Comparison of ENCODE assay signal across 8 mouse cellular contexts in the genomic region with DNA sequence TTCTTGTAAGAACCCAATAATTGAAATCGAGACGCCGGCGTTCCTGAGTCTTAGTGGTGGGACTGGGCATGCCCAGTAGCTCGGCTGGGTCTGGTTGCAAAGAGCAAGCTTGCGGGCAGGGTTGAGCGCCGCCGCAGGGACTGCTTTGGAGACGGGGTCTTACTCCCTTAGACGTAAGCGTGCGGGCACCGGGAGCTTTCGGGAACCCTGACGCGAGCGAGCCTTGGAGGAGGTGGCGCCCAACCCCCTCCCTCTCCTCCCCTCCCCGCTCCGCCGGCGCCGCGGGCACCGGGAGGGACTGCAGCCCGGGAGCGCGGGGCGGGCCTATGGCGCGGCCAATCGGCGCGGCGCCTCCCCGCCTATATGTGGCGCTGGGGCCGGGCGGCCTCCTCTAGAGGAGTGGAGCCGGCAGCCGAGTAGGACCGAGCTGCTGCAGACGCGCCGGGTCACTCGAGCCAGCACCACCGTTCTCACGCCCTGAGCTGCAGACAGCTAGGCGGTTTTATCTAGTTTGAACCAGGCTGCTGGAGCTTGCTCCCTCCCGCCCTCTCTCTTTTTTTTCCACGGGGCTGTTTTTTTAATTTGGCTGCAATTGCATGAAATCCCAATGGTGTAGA. TPM values are rescaled to one million over a fixed set of nuclear protein-coding genes. Genes with fewer than 3 reads are reported as not detected.
DNase-seq lines count a peak whose midpoint lies in the region; ATAC-seq and TF ChIP-seq lines count a peak whose summit lies in the region.

No protein-coding gene starts in this region.

- peak; percentile 87 to 89 for DNase-seq in B cell, adult 2 months
- DNase-seq in heart, adult 9 months (ENCODE audit: low spot score in 2 of 2): peak; percentile 94 to 97
- peak; percentile 96 for DNase-seq in kidney, adult 9 months
- DNase-seq in limb, embryonic 14.5 days (ENCODE audit: low spot score): peak; percentile 94
- peak; percentile 61 to 85 for DNase-seq in spleen, adult 2 months (ENCODE audit: low read depth in 1 of 2, low spot score in 2 of 2)

- H3K27ac ChIP-seq in bone marrow macrophage, adult 2 months (ENCODE audit: insufficient read depth, low read depth, low read length): no peak overlapping the region
- H3K27ac ChIP-seq in embryonic facial prominence, embryonic 15.5 days (replicated peaks): peak overlapping the region; percentile 99
- H3K27ac ChIP-seq in limb, embryonic 14.5 days (replicated peaks; ENCODE audit: low read depth, low read length): peak overlapping the region; percentile 99
- H3K27ac ChIP-seq in midbrain, embryonic 16.5 days (ENCODE audit: low read length): peak overlapping the region; percentile 100
- H3K27ac ChIP-seq in spleen, adult 2 months (ENCODE audit: insufficient read depth, low read length): peak overlapping the region; percentile 66

- no peaks in the 10 kb centered on the region for H3K27me3 ChIP-seq in embryonic facial prominence, embryonic 15.5 days
- H3K27me3 ChIP-seq in limb, embryonic 14.5 days (ENCODE audit: control insufficient read depth, insufficient read depth, low read length): no peaks in the 10 kb centered on the region
- no peaks in the 10 kb centered on the region for H3K27me3 ChIP-seq in midbrain, embryonic 16.5 days (ENCODE audit: control insufficient read depth, insufficient read depth, low read depth, low read length)
- no peaks in the 10 kb centered on the region for H3K27me3 ChIP-seq in spleen, adult 2 months (ENCODE audit: control insufficient read depth, insufficient read depth, low read length)

- no peaks in the 10 kb centered on the region for H3K9me3 ChIP-seq in embryonic facial prominence, embryonic 15.5 days (replicated peaks)
- no peaks in the 10 kb centered on the region for H3K9me3 ChIP-seq in limb, embryonic 14.5 days (ENCODE audit: control insufficient read depth, low read length)
- no peaks in the 10 kb centered on the region for H3K9me3 ChIP-seq in midbrain, embryonic 16.5 days (replicated peaks; ENCODE audit: control insufficient read depth, low read length, poor library complexity, severe bottlenecking)

- WGBS in embryonic facial prominence, embryonic 15.5 days: under 1% methylated on average over 50 of the region's 52 CpGs
- under 1% methylated on average over 37 of the region's 52 CpGs for WGBS in limb, embryonic 14.5 days
- under 1% methylated on average over 37 of the region's 52 CpGs for WGBS in midbrain, embryonic 16.5 days
- WGBS in spleen, adult 2 months: under 1% methylated on average over 51 of the region's 52 CpGs

- H3K9ac ChIP-seq in embryonic facial prominence, embryonic 15.5 days: peak overlapping the region; percentile 96
- peak overlapping the region; percentile 97 for H3K9ac ChIP-seq in limb, embryonic 14.5 days (ENCODE audit: low read depth, low read length, severe bottlenecking)
- H3K9ac ChIP-seq in midbrain, embryonic 16.5 days (ENCODE audit: low read depth, low read length): peak overlapping the region; percentile 92

- peak; percentile 95 for ATAC-seq in embryonic facial prominence, embryonic 15.5 days (ENCODE audit: insufficient number of reproducible peaks, low FRiP score, low TSS enrichment, low read depth)
- peak; percentile 93 for ATAC-seq in limb, embryonic 14.5 days (ENCODE audit: low FRiP score, low read depth)
- peak; percentile 95 for ATAC-seq in midbrain, embryonic 16.5 days

- peak; percentile 93 for TF ChIP-seq POLR2A in bone marrow macrophage, adult 2 months (IDR thresholded peaks at IDR 0.05; ENCODE audit: borderline replicate concordance, low read depth, low read length)
- TF ChIP-seq POLR2A in limb, embryonic 14.5 days (IDR thresholded peaks at IDR 0.05; ENCODE audit: borderline replicate concordance, extremely low read depth, insufficient read depth, insufficient read length): peak; percentile 100
- peak; percentile 95 for TF ChIP-seq POLR2A in spleen, adult 2 months (IDR thresholded peaks at IDR 0.05; ENCODE audit: low read depth, low read length)

- peak overlapping the region; percentile 71 for H3K4me3 ChIP-seq in bone marrow macrophage, adult 2 months (ENCODE audit: insufficient read depth, low read length)
- peak overlapping the region; percentile 69 for H3K4me3 ChIP-seq in embryonic facial prominence, embryonic 15.5 days (replicated peaks)
- H3K4me3 ChIP-seq in limb, embryonic 14.5 days (replicated peaks; ENCODE audit: low read length): peak overlapping the region; percentile 70
- peak overlapping the region; percentile 59 for H3K4me3 ChIP-seq in midbrain, embryonic 16.5 days (ENCODE audit: low read depth, low read length)
- H3K4me3 ChIP-seq in spleen, adult 2 months (ENCODE audit: extremely low read depth, insufficient read depth, insufficient read length): peak overlapping the region; percentile 62

- H3K36me3 ChIP-seq in embryonic facial prominence, embryonic 15.5 days: peaks cover 15% of the 10 kb centered on the region
- peaks cover 16% of the 10 kb centered on the region for H3K36me3 ChIP-seq in limb, embryonic 14.5 days (ENCODE audit: control insufficient read depth, insufficient read depth, low read length)
- peaks cover 6% of the 10 kb centered on the region; the same call in 1 of the 2 replicates for H3K36me3 ChIP-seq in midbrain, embryonic 16.5 days (ENCODE audit: control insufficient read depth, insufficient read depth, low read length)
- H3K36me3 ChIP-seq in spleen, adult 2 months (ENCODE audit: control insufficient read depth, insufficient read depth, low read length): no peaks in the 10 kb centered on the region

- peaks cover 7% of the 10 kb centered on the region for H3K4me1 ChIP-seq in bone marrow macrophage, adult 2 months (ENCODE audit: control insufficient read depth, insufficient read depth, low read length)
- H3K4me1 ChIP-seq in embryonic facial prominence, embryonic 15.5 days: peaks cover 20% of the 10 kb centered on the region
- peaks cover 21% of the 10 kb centered on the region for H3K4me1 ChIP-seq in limb, embryonic 14.5 days (ENCODE audit: control insufficient read depth, insufficient read depth, low read length)
- peaks cover 28% of the 10 kb centered on the region for H3K4me1 ChIP-seq in midbrain, embryonic 16.5 days (ENCODE audit: control insufficient read depth, insufficient read depth, low read length)
- peaks cover 5% of the 10 kb centered on the region for H3K4me1 ChIP-seq in spleen, adult 2 months (ENCODE audit: control insufficient read depth, insufficient read depth, insufficient read length)

- H3K4me2 ChIP-seq in embryonic facial prominence, embryonic 15.5 days (replicated peaks): peak overlapping the region; percentile 60
- H3K4me2 ChIP-seq in limb, embryonic 14.5 days (replicated peaks; ENCODE audit: low read depth, low read length, severe bottlenecking): peak overlapping the region; percentile 88
- H3K4me2 ChIP-seq in midbrain, embryonic 16.5 days (ENCODE audit: low read length): peak overlapping the region; percentile 91

- no peak for TF ChIP-seq CTCF in bone marrow macrophage, adult 2 months (IDR thresholded peaks at IDR 0.05; ENCODE audit: low read depth, low read length)
- no peak for TF ChIP-seq CTCF in spleen, adult 2 months (IDR thresholded peaks at IDR 0.05; ENCODE audit: extremely low read depth, insufficient read depth, insufficient read length, insufficient replicate concordance)

RNA-seq across cellular contexts. Expression of a gene that starts 52.5 kb away (rescaled TPM):
- not detected in 2 replicates for polyA plus RNA-seq in bone marrow macrophage, adult 2 months (2012; ENCODE audit: insufficient read depth, insufficient read length, missing spikeins)
- 7.3 and 8.3 TPM in 2 replicates for polyA plus RNA-seq in embryonic facial prominence, embryonic 15.5 days (2015; fragmentation: Nextera tagmentation; extraction: Ambion mirVana)
- polyA plus RNA-seq in limb, embryonic 14.5 days (2012; rRNA removed): 12.7 and 14.7 TPM in 2 replicates
- 14.3 and 14.4 TPM in 2 replicates for polyA plus RNA-seq in limb, embryonic 14.5 days (2014; fragmentation: Nextera tagmentation; extraction: Ambion mirVana)
- polyA plus RNA-seq in midbrain, embryonic 16.5 days (2015; fragmentation: Nextera tagmentation; extraction: Ambion mirVana): 207 and 239 TPM in 2 replicates
- polyA plus RNA-seq in spleen, adult 2 months (2012; rRNA removed): 4.2 and 6.1 TPM in 2 replicates

Comparison
In these comparisons a context has a peak if more than half of its experiments do, and no peak if none do; other contexts are left out.
1. RNA of a gene that starts 52.5 kb away (polyA plus RNA-seq): 207 to 239 TPM in midbrain, embryonic 16.5 days; 12.7 to 14.7 TPM in limb, embryonic 14.5 days, 7.3 to 8.3 TPM in embryonic facial prominence, embryonic 15.5 days, 4.2 to 6.1 TPM in spleen, adult 2 months and not detected in bone marrow macrophage, adult 2 months; every median in the first group is over 10 times any median in the second.
2. Peak in every context shown above with its lines, with median percentiles within 50 percentile points of each other: DNase-seq, H3K4me3 ChIP-seq, POLR2A ChIP-seq, ATAC-seq, H3K4me2 ChIP-seq and H3K9ac ChIP-seq.